Mouse (Mus musculus): ENCODE results near the gene Pigr.
A peak's percentile ranks its signal among the peaks of the same experiment; 100 is the strongest.

The Pigr gene

GRCm38 (mm10) chr1:130829906-130830830 lies 3.7 kb downstream of the Pigr start:
- DNase-seq, result no peak

GRCm38 (mm10) chr1:130832230-130833149 lies 6.0 kb downstream of the Pigr start:
- no peak for DNase-seq

GRCm38 (mm10) chr1:130835161-130835936 lies 8.9 kb downstream of the Pigr start:
- DNase-seq, result no peak

GRCm38 (mm10) chr1:130838288-130838687 lies 11.8 kb downstream of the Pigr start:
- no peak for DNase-seq

- DNase-seq, result no peak
Observed at GRCm38 (mm10) chr1:130840599-130841379, 14.3 kb downstream of the Pigr start.

- no peak for DNase-seq
Observed at GRCm38 (mm10) chr1:130841621-130842020, 15.1 kb downstream of the Pigr start.

GRCm38 (mm10) chr1:130844516-130844915 lies 18.0 kb downstream of the Pigr start:
- DNase-seq, result no peak

GRCm38 (mm10) chr1:130849530-130850214 lies 23.2 kb downstream of the Pigr start:
- no peak for DNase-seq

- no peak for DNase-seq
Observed at GRCm38 (mm10) chr1:130850405-130850804, 23.9 kb downstream of the Pigr start.

- no peak for DNase-seq
Observed at GRCm38 (mm10) chr1:130854819-130855218, 28.3 kb downstream of the Pigr start.

GRCm38 (mm10) chr1:130855723-130856122 lies 29.2 kb downstream of the Pigr start:
- no peak for DNase-seq

- no peak for DNase-seq
Observed at GRCm38 (mm10) chr1:130857456-130857855, 31.0 kb downstream of the Pigr start.

GRCm38 (mm10) chr1:130864238-130864637 lies 37.8 kb downstream of the Pigr start:
- no peak for DNase-seq

- no peak for DNase-seq
Observed at GRCm38 (mm10) chr1:130864741-130865140, 38.3 kb downstream of the Pigr start.

GRCm38 (mm10) chr1:130865541-130866221 lies 39.2 kb downstream of the Pigr start, which contains the start of gene Fcmr:
Gene Fcmr, plus strand, starts transcription at chr1:130865669.
- DNase-seq, result no peak

GRCm38 (mm10) chr1:130872912-130873311 lies 46.4 kb downstream of the Pigr start:
- no peak for DNase-seq

GRCm38 (mm10) chr1:130875139-130875538 lies 48.7 kb downstream of the Pigr start:
- peak; percentile 12 for DNase-seq

GRCm38 (mm10) chr1:130875910-130876309 lies 49.4 kb downstream of the Pigr start:
- DNase-seq, result no peak

GRCm38 (mm10) chr1:130876931-130877509 lies 50.5 kb downstream of the Pigr start:
- DNase-seq, result peak; percentile 40

Data from right cerebral cortex, postnatal 14 days (tissue).